Mouse (Mus musculus): ENCODE data around the gene Cfdp1. TPM values are rescaled to one million over a fixed set of nuclear protein-coding genes. Genes with fewer than 3 reads are reported as not detected.
A peak's percentile ranks its signal among the peaks of the same experiment; 100 is the strongest.

The Cfdp1 gene
- polyA plus RNA-seq, 1 experiment from 2014 or later, result 195 TPM

DNA sequence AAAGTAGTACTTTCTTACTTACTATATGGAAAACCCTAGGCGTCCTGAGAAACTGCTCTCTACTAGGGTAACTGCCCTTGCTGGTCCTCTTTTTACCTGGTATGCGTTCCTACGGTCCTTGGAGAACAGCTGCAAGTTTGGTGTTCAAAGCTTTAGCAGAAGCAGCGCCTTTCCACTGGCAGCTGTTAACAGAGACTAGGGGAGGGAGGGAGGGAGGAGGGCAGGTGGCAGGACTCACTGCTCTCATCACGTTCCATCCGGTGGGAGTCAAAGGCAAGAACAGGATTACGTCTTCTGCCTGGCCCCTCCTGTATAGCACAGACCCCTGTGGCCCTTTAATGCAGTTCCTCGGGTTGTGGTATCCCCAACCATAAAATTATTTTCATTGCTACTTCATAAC, 50.7 kb downstream of the Cfdp1 start:
- no peaks in the 10 kb centered on the region for H3K9me3 ChIP-seq (ENCODE audit: low read depth, low read length)
- H3K4me3 ChIP-seq (ENCODE audit: low read depth, low read length), result no peak overlapping the region
- ATAC-seq (ENCODE audit: insufficient read depth) (no peak), DNase-seq (no peak)
- no peak overlapping the region for H3K4me2 ChIP-seq
- H3K4me1 ChIP-seq (ENCODE audit: insufficient read depth), result 0 out of 2 replicates have a peak, but pooled peaks cover 2% of the 10 kb centered on the region
- WGBS, result 73% methylated on average over 8 of the region's 8 CpGs
- 0 out of 2 replicates have a peak overlapping the region, but pooled peaks have one; percentile 73 for H3K27ac ChIP-seq (ENCODE audit: low read depth)
- TF ChIP-seq CTCF (IDR thresholded peaks at IDR 0.05; ENCODE audit: low read depth), result no peak
- H3K27me3 ChIP-seq (ENCODE audit: insufficient read depth, low read length), result no peaks in the 10 kb centered on the region
- no peak overlapping the region for H3K9ac ChIP-seq
- H3K36me3 ChIP-seq (ENCODE audit: insufficient read depth), result peaks cover 6% of the 10 kb centered on the region; the same call in 1 of the 2 replicates

GRCm38 (mm10) chr8:111802256-111802655, 51.8 kb downstream of the Cfdp1 start:
- TF ChIP-seq CTCF (IDR thresholded peaks at IDR 0.05; ENCODE audit: low read depth), result no peak
- 80% methylated on average over 7 of the region's 7 CpGs for WGBS
- peak overlapping the region; percentile 73; the same call in 1 of the 2 replicates for H3K27ac ChIP-seq (ENCODE audit: low read depth)

GRCm38 (mm10) chr8:111801456-111801855, 52.6 kb downstream of the Cfdp1 start:
- ATAC-seq (ENCODE audit: insufficient read depth), result no peak
- peaks cover 12% of the 10 kb centered on the region; the same call in 1 of the 2 replicates for H3K36me3 ChIP-seq (ENCODE audit: insufficient read depth)
- H3K4me2 ChIP-seq, result no peak overlapping the region
- H3K27ac ChIP-seq (ENCODE audit: low read depth), result peak overlapping the region; percentile 10; the same call in 1 of the 2 replicates
- no peaks in the 10 kb centered on the region for H3K27me3 ChIP-seq (ENCODE audit: insufficient read depth, low read length)
- no peaks in the 10 kb centered on the region for H3K9me3 ChIP-seq (ENCODE audit: low read depth, low read length)
- no peak for TF ChIP-seq CTCF (IDR thresholded peaks at IDR 0.05; ENCODE audit: low read depth)
- H3K4me3 ChIP-seq (ENCODE audit: low read depth, low read length), result no peak overlapping the region
- no peak overlapping the region for H3K9ac ChIP-seq
- peak; percentile 66 for DNase-seq
- H3K4me1 ChIP-seq (ENCODE audit: insufficient read depth), result 0 out of 2 replicates have a peak, but pooled peaks cover 2% of the 10 kb centered on the region
- WGBS, result 54% methylated on average over 6 of the region's 6 CpGs

More at GRCm38 (mm10) chr8:111802256-111802655, 51.8 kb downstream of the Cfdp1 start:
- H3K9me3 ChIP-seq (ENCODE audit: low read depth, low read length), result no peaks in the 10 kb centered on the region
- H3K36me3 ChIP-seq (ENCODE audit: insufficient read depth), result peaks cover 6% of the 10 kb centered on the region; the same call in 1 of the 2 replicates
- H3K9ac ChIP-seq, result no peak overlapping the region
- ATAC-seq (ENCODE audit: insufficient read depth) (no peak), DNase-seq (peak; percentile 33)
- H3K4me1 ChIP-seq (ENCODE audit: insufficient read depth), result 0 out of 2 replicates have a peak, but pooled peaks cover 2% of the 10 kb centered on the region
- no peak overlapping the region for H3K4me3 ChIP-seq (ENCODE audit: low read depth, low read length)
- no peak overlapping the region for H3K4me2 ChIP-seq
- no peaks in the 10 kb centered on the region for H3K27me3 ChIP-seq (ENCODE audit: insufficient read depth, low read length)

- WGBS, result 85% methylated on average over 1 of the region's 1 CpGs
These were observed 57.6 kb downstream of the Cfdp1 start for GRCm38 (mm10) chr8:111796528-111796927.

GRCm38 (mm10) chr8:111793324-111793917, 60.7 kb downstream of the Cfdp1 start:
- no peaks in the 10 kb centered on the region for H3K9me3 ChIP-seq (ENCODE audit: low read depth, low read length)
- peak; percentile 89 for ATAC-seq (ENCODE audit: insufficient read depth)
- DNase-seq, result peak; percentile 94
- no peaks in the 10 kb centered on the region for H3K27me3 ChIP-seq (ENCODE audit: insufficient read depth, low read length)
- H3K4me2 ChIP-seq, result no peak overlapping the region
- 27% methylated on average over 3 of the region's 3 CpGs for WGBS
- peak overlapping the region; percentile 55 for H3K27ac ChIP-seq (ENCODE audit: low read depth)
- peaks cover 3% of the 10 kb centered on the region for H3K4me1 ChIP-seq (ENCODE audit: insufficient read depth)
- H3K9ac ChIP-seq, result no peak overlapping the region
- peaks cover 12% of the 10 kb centered on the region; the same call in 1 of the 2 replicates for H3K36me3 ChIP-seq (ENCODE audit: insufficient read depth)
- H3K4me3 ChIP-seq (ENCODE audit: low read depth, low read length), result no peak overlapping the region
- 0 out of 2 replicates have a peak, but pooled peaks have one; percentile 11 for TF ChIP-seq CTCF (IDR thresholded peaks at IDR 0.05; ENCODE audit: low read depth)

More at GRCm38 (mm10) chr8:111796528-111796927, 57.6 kb downstream of the Cfdp1 start:
- Histone ChIP-seq H3K27me3 (ENCODE audit: insufficient read depth, low read length) (no peaks in the 10 kb centered on the region), H3K27ac (ENCODE audit: low read depth) (no peak overlapping the region), H3K4me1 (ENCODE audit: insufficient read depth) (peaks cover 3% of the 10 kb centered on the region), H3K4me2 (no peak overlapping the region), H3K9me3 (ENCODE audit: low read depth, low read length) (no peaks in the 10 kb centered on the region), H3K36me3 (ENCODE audit: insufficient read depth) (peaks cover 15% of the 10 kb centered on the region; the same call in 1 of the 2 replicates), H3K9ac (no peak overlapping the region), H3K4me3 (ENCODE audit: low read depth, low read length) (no peak overlapping the region)
- TF ChIP-seq CTCF (IDR thresholded peaks at IDR 0.05; ENCODE audit: low read depth), result no peak
- ATAC-seq (ENCODE audit: insufficient read depth) (no peak), DNase-seq (no peak)

GRCm38 (mm10) chr8:111789639-111790038, 64.5 kb downstream of the Cfdp1 start:
- no peaks in the 10 kb centered on the region for H3K27me3 ChIP-seq (ENCODE audit: insufficient read depth, low read length)
- no peaks in the 10 kb centered on the region for H3K9me3 ChIP-seq (ENCODE audit: low read depth, low read length)
- H3K4me1 ChIP-seq (ENCODE audit: insufficient read depth), result peaks cover 8% of the 10 kb centered on the region
- no peak overlapping the region for H3K27ac ChIP-seq (ENCODE audit: low read depth)
- TF ChIP-seq CTCF (IDR thresholded peaks at IDR 0.05; ENCODE audit: low read depth), result no peak
- H3K4me2 ChIP-seq, result no peak overlapping the region
- DNase-seq, result no peak
- H3K36me3 ChIP-seq (ENCODE audit: insufficient read depth), result peaks cover 3% of the 10 kb centered on the region; the same call in 1 of the 2 replicates
- H3K4me3 ChIP-seq (ENCODE audit: low read depth, low read length), result no peak overlapping the region
- no peak for ATAC-seq (ENCODE audit: insufficient read depth)
- no peak overlapping the region for H3K9ac ChIP-seq

DNA sequence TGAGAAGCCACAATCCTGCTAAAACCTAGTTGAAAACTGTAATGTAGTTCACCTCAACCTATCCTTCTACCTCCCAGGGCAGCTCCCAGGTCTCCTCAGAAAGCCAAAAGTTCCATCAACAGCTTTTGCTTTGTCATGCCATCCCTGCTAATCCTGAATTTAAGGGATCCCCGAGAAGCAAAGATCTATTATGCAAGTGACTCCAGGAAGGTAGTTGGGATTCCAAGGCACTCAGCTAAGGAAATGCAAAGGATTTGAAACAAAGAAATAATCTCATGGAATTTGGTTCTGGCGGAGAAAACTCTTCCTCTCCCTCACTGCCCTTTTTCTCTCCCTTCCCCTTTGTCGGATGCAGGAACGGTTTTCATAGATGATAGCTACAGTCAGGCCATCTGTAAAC, 64.9 kb downstream of the Cfdp1 start:
- Histone ChIP-seq H3K9me3 (ENCODE audit: low read depth, low read length) (no peaks in the 10 kb centered on the region), H3K27ac (ENCODE audit: low read depth) (no peak overlapping the region), H3K4me3 (ENCODE audit: low read depth, low read length) (no peak overlapping the region), H3K4me2 (no peak overlapping the region), H3K27me3 (ENCODE audit: insufficient read depth, low read length) (no peaks in the 10 kb centered on the region), H3K9ac (no peak overlapping the region), H3K4me1 (ENCODE audit: insufficient read depth) (peaks cover 8% of the 10 kb centered on the region), H3K36me3 (ENCODE audit: insufficient read depth) (peaks cover 3% of the 10 kb centered on the region; the same call in 1 of the 2 replicates)
- ATAC-seq (ENCODE audit: insufficient read depth) (no peak), DNase-seq (no peak)
- WGBS, result 47% methylated on average over 4 of the region's 4 CpGs
- TF ChIP-seq CTCF (IDR thresholded peaks at IDR 0.05; ENCODE audit: low read depth), result no peak
